Mouse (Mus musculus): ENCODE results near the gene Sdk1.

Gene Sdk1

GRCm38 (mm10) chr5:141873751-141874150, 632.5 kb downstream of the Sdk1 start:
- no peak for DNase-seq (ENCODE audit: low read depth in 1 of 2, low spot score in 2 of 2)

GRCm38 (mm10) chr5:141880661-141881060, 639.4 kb downstream of the Sdk1 start:
- no peak for DNase-seq (ENCODE audit: low read depth in 1 of 2, low spot score in 2 of 2)

GRCm38 (mm10) chr5:141884111-141884647, 642.9 kb downstream of the Sdk1 start:
- no peak for DNase-seq (ENCODE audit: low read depth in 1 of 2, low spot score in 2 of 2)

- no peak for DNase-seq (ENCODE audit: low read depth in 1 of 2, low spot score in 2 of 2)
Observed at GRCm38 (mm10) chr5:141886006-141886405, 644.7 kb downstream of the Sdk1 start.

- DNase-seq (ENCODE audit: low read depth in 1 of 2, low spot score in 2 of 2) = no peak
Observed at GRCm38 (mm10) chr5:141889766-141890165, 648.5 kb downstream of the Sdk1 start.

GRCm38 (mm10) chr5:141896402-141896801, 655.1 kb downstream of the Sdk1 start:
- DNase-seq (ENCODE audit: low read depth in 1 of 2, low spot score in 2 of 2) = no peak

GRCm38 (mm10) chr5:141897481-141897880, 656.2 kb downstream of the Sdk1 start:
- DNase-seq (ENCODE audit: low read depth in 1 of 2, low spot score in 2 of 2) = no peak

GRCm38 (mm10) chr5:141899751-141900150, 658.5 kb downstream of the Sdk1 start:
- no peak for DNase-seq (ENCODE audit: low read depth in 1 of 2, low spot score in 2 of 2)

- no peak for DNase-seq (ENCODE audit: low read depth in 1 of 2, low spot score in 2 of 2)
Observed at GRCm38 (mm10) chr5:141902544-141903250, 661.4 kb downstream of the Sdk1 start.

- DNase-seq (ENCODE audit: low read depth in 1 of 2, low spot score in 2 of 2) = no peak
Observed at GRCm38 (mm10) chr5:141910444-141910843, 669.2 kb downstream of the Sdk1 start.

- no peak for DNase-seq (ENCODE audit: low read depth in 1 of 2, low spot score in 2 of 2)
Observed at GRCm38 (mm10) chr5:141910886-141911285, 669.6 kb downstream of the Sdk1 start.

- DNase-seq (ENCODE audit: low read depth in 1 of 2, low spot score in 2 of 2) = no peak
Observed at GRCm38 (mm10) chr5:141912881-141913280, 671.6 kb downstream of the Sdk1 start.

- no peak for DNase-seq (ENCODE audit: low read depth in 1 of 2, low spot score in 2 of 2)
Observed at GRCm38 (mm10) chr5:141916954-141917353, 675.7 kb downstream of the Sdk1 start.

- no peak for DNase-seq (ENCODE audit: low read depth in 1 of 2, low spot score in 2 of 2)
Observed at GRCm38 (mm10) chr5:141939000-141939399, 697.7 kb downstream of the Sdk1 start.

GRCm38 (mm10) chr5:141940636-141941035, 699.3 kb downstream of the Sdk1 start:
- DNase-seq (ENCODE audit: low read depth in 1 of 2, low spot score in 2 of 2) = no peak

GRCm38 (mm10) chr5:141950791-141951190, 709.5 kb downstream of the Sdk1 start:
- DNase-seq (ENCODE audit: low read depth in 1 of 2, low spot score in 2 of 2) = no peak

- no peak for DNase-seq (ENCODE audit: low read depth in 1 of 2, low spot score in 2 of 2)
Observed at GRCm38 (mm10) chr5:141952270-141952669, 711.0 kb downstream of the Sdk1 start.

- no peak for DNase-seq (ENCODE audit: low read depth in 1 of 2, low spot score in 2 of 2)
Observed at GRCm38 (mm10) chr5:141952708-141953490, 711.6 kb downstream of the Sdk1 start.

GRCm38 (mm10) chr5:141971071-141971470, 729.8 kb downstream of the Sdk1 start:
- DNase-seq (ENCODE audit: low read depth in 1 of 2, low spot score in 2 of 2) = no peak

GRCm38 (mm10) chr5:141979511-141979910, 738.2 kb downstream of the Sdk1 start:
- DNase-seq (ENCODE audit: low read depth in 1 of 2, low spot score in 2 of 2) = no peak

GRCm38 (mm10) chr5:141980746-141981145, 739.5 kb downstream of the Sdk1 start:
- DNase-seq (ENCODE audit: low read depth in 1 of 2, low spot score in 2 of 2) = no peak

GRCm38 (mm10) chr5:141984322-141984721, 743.0 kb downstream of the Sdk1 start:
- no peak for DNase-seq (ENCODE audit: low read depth in 1 of 2, low spot score in 2 of 2)

All from monocyte, adult 2 months (primary cell).